Mouse (Mus musculus): ENCODE measurements around the gene Zfp68. TPM values are rescaled to one million over a fixed set of nuclear protein-coding genes. Genes with fewer than 3 reads are reported as not detected.
A peak's percentile ranks its signal among the peaks of the same experiment; 100 is the strongest.

The Zfp68 gene
- 69.5 and 79.3 TPM in 2 replicates for polyA plus RNA-seq (2015; fragmentation: Nextera tagmentation; extraction: Ambion mirVana)

GRCm38 (mm10) chr5:138619211-138620128 is at the start of gene Zfp68:
Gene Zfp68, minus strand, starts transcription at chr5:138619761.
- peak; percentile 97 for ATAC-seq (ENCODE audit: borderline replicate concordance, extremely low read depth, low FRiP score, low TSS enrichment)
- peaks cover 15% of the 10 kb centered on the region; the same call in 1 of the 2 replicates for H3K9me3 ChIP-seq
- peak within 1 kb of the TSS; percentile 76 for H3K4me3 ChIP-seq
- H3K27me3 ChIP-seq, result no peaks in the 10 kb centered on the region
- peaks cover 39% of the 10 kb centered on the region for H3K36me3 ChIP-seq
- peak within 1 kb of the TSS; percentile 46 for H3K4me2 ChIP-seq
- H3K9ac ChIP-seq, result peak within 1 kb of the TSS; percentile 88
- H3K27ac ChIP-seq, result peak within 1 kb of the TSS; percentile 97
- H3K4me1 ChIP-seq, result peaks cover 17% of the 10 kb centered on the region
- under 1% methylated on average over 43 of the region's 43 CpGs for WGBS

GRCm38 (mm10) chr5:138658922-138659321 is 39.4 kb upstream of the Zfp68 start:
- no peak for ATAC-seq (ENCODE audit: borderline replicate concordance, extremely low read depth, low FRiP score, low TSS enrichment)
- Histone ChIP-seq H3K9ac (no peak overlapping the region), H3K27ac (no peak overlapping the region), H3K4me3 (no peak overlapping the region), H3K36me3 (no peaks in the 10 kb centered on the region), H3K4me1 (no peaks in the 10 kb centered on the region), H3K4me2 (no peak overlapping the region), H3K27me3 (no peaks in the 10 kb centered on the region), H3K9me3 (no peaks in the 10 kb centered on the region)
- WGBS, result 11% methylated on average over 5 of the region's 5 CpGs

- 0 out of 2 replicates have a peak, but pooled peaks have one; percentile 55 for ATAC-seq (ENCODE audit: borderline replicate concordance, extremely low read depth, low FRiP score, low TSS enrichment)
- 28% methylated on average over 6 of the region's 6 CpGs for WGBS
These were observed 38.3 kb upstream of the Zfp68 start for GRCm38 (mm10) chr5:138657854-138658253.

GRCm38 (mm10) chr5:138657407-138657806 is 37.8 kb upstream of the Zfp68 start:
- H3K4me1 ChIP-seq, result no peaks in the 10 kb centered on the region
- WGBS, result 92% methylated on average over 3 of the region's 3 CpGs
- H3K4me2 ChIP-seq, result no peak overlapping the region
- no peaks in the 10 kb centered on the region for H3K36me3 ChIP-seq
- no peak for ATAC-seq (ENCODE audit: borderline replicate concordance, extremely low read depth, low FRiP score, low TSS enrichment)
- H3K9me3 ChIP-seq, result no peaks in the 10 kb centered on the region
- no peak overlapping the region for H3K9ac ChIP-seq
- H3K27me3 ChIP-seq, result no peaks in the 10 kb centered on the region
- no peak overlapping the region for H3K27ac ChIP-seq
- no peak overlapping the region for H3K4me3 ChIP-seq

More at GRCm38 (mm10) chr5:138657854-138658253, 38.3 kb upstream of the Zfp68 start:
- Histone ChIP-seq H3K27ac (no peak overlapping the region), H3K4me3 (no peak overlapping the region), H3K9me3 (no peaks in the 10 kb centered on the region), H3K36me3 (no peaks in the 10 kb centered on the region), H3K4me2 (no peak overlapping the region), H3K27me3 (no peaks in the 10 kb centered on the region), H3K4me1 (no peaks in the 10 kb centered on the region), H3K9ac (no peak overlapping the region)

- H3K4me1 ChIP-seq, result no peaks in the 10 kb centered on the region
- ATAC-seq (ENCODE audit: borderline replicate concordance, extremely low read depth, low FRiP score, low TSS enrichment), result no peak
- 15% methylated on average over 2 of the region's 2 CpGs for WGBS
- H3K9me3 ChIP-seq, result no peaks in the 10 kb centered on the region
- 0 out of 2 replicates have a peak, but pooled peaks cover under 1% of the 10 kb centered on the region for H3K36me3 ChIP-seq
- H3K9ac ChIP-seq, result no peak overlapping the region
- H3K27ac ChIP-seq, result no peak overlapping the region
- H3K4me2 ChIP-seq, result no peak overlapping the region
- no peaks in the 10 kb centered on the region for H3K27me3 ChIP-seq
- no peak overlapping the region for H3K4me3 ChIP-seq
These were observed 37.1 kb upstream of the Zfp68 start for GRCm38 (mm10) chr5:138656477-138657156.

- WGBS, result 89% methylated on average over 1 of the region's 1 CpGs
- Histone ChIP-seq H3K27ac (no peak overlapping the region), H3K4me3 (no peak overlapping the region), H3K27me3 (no peaks in the 10 kb centered on the region), H3K9ac (no peak overlapping the region), H3K9me3 (no peaks in the 10 kb centered on the region), H3K4me2 (no peak overlapping the region), H3K4me1 (no peaks in the 10 kb centered on the region), H3K36me3 (peaks cover 25% of the 10 kb centered on the region)
- ATAC-seq (ENCODE audit: borderline replicate concordance, extremely low read depth, low FRiP score, low TSS enrichment), result no peak
These were observed 33.4 kb upstream of the Zfp68 start for GRCm38 (mm10) chr5:138652911-138653310.

- ATAC-seq (ENCODE audit: borderline replicate concordance, extremely low read depth, low FRiP score, low TSS enrichment), result no peak
- Histone ChIP-seq H3K4me2 (no peak overlapping the region), H3K36me3 (peaks cover 52% of the 10 kb centered on the region), H3K4me3 (no peak overlapping the region), H3K9ac (no peak overlapping the region), H3K4me1 (no peaks in the 10 kb centered on the region), H3K27ac (no peak overlapping the region), H3K9me3 (no peaks in the 10 kb centered on the region), H3K27me3 (no peaks in the 10 kb centered on the region)
- WGBS, result 91% methylated on average over 3 of the region's 3 CpGs
These were observed 22.2 kb upstream of the Zfp68 start for GRCm38 (mm10) chr5:138641761-138642160.

GRCm38 (mm10) chr5:138641081-138641480 is 21.5 kb upstream of the Zfp68 start:
- Histone ChIP-seq H3K4me1 (no peaks in the 10 kb centered on the region), H3K4me2 (no peak overlapping the region), H3K27me3 (no peaks in the 10 kb centered on the region), H3K4me3 (no peak overlapping the region), H3K9ac (no peak overlapping the region), H3K27ac (no peak overlapping the region), H3K36me3 (peaks cover 49% of the 10 kb centered on the region), H3K9me3 (no peaks in the 10 kb centered on the region)
- no peak for ATAC-seq (ENCODE audit: borderline replicate concordance, extremely low read depth, low FRiP score, low TSS enrichment)
- 85% methylated on average over 3 of the region's 3 CpGs for WGBS

GRCm38 (mm10) chr5:138636486-138636885 is 16.9 kb upstream of the Zfp68 start:
- H3K27me3 ChIP-seq, result no peaks in the 10 kb centered on the region
- no peaks in the 10 kb centered on the region for H3K9me3 ChIP-seq
- H3K4me3 ChIP-seq, result no peak overlapping the region
- H3K36me3 ChIP-seq, result peaks cover 43% of the 10 kb centered on the region
- WGBS, result 85% methylated on average over 2 of the region's 2 CpGs
- no peak overlapping the region for H3K9ac ChIP-seq
- H3K27ac ChIP-seq, result no peak overlapping the region
- no peak for ATAC-seq (ENCODE audit: borderline replicate concordance, extremely low read depth, low FRiP score, low TSS enrichment)
- H3K4me2 ChIP-seq, result no peak overlapping the region
- no peaks in the 10 kb centered on the region for H3K4me1 ChIP-seq

GRCm38 (mm10) chr5:138623478-138623875 is 3.9 kb upstream of the Zfp68 start:
- Histone ChIP-seq H3K9ac (peak overlapping the region; percentile 81), H3K9me3 (no peaks in the 10 kb centered on the region), H3K4me3 (peak overlapping the region; percentile 69), H3K27ac (peak overlapping the region; percentile 78; the same call in 1 of the 2 replicates), H3K27me3 (no peaks in the 10 kb centered on the region), H3K4me1 (peaks cover 22% of the 10 kb centered on the region), H3K36me3 (no peaks in the 10 kb centered on the region), H3K4me2 (peak overlapping the region; percentile 66)
- 4% methylated on average over 3 of the region's 3 CpGs for WGBS
- no peak for ATAC-seq (ENCODE audit: borderline replicate concordance, extremely low read depth, low FRiP score, low TSS enrichment)

GRCm38 (mm10) chr5:138622645-138623477 is 3.3 kb upstream of the Zfp68 start, which contains the start of gene A430033K04Rik:
Gene A430033K04Rik, plus strand, starts transcription at chr5:138622859.
- ATAC-seq (ENCODE audit: borderline replicate concordance, extremely low read depth, low FRiP score, low TSS enrichment), result peak; percentile 91
- H3K9ac ChIP-seq, result peak within 1 kb of the TSS; percentile 81
- peak within 1 kb of the TSS; percentile 69 for H3K4me3 ChIP-seq
- peaks cover 6% of the 10 kb centered on the region for H3K36me3 ChIP-seq
- WGBS, result under 1% methylated on average over 30 of the region's 30 CpGs
- H3K27me3 ChIP-seq, result no peaks in the 10 kb centered on the region
- peaks cover 22% of the 10 kb centered on the region for H3K4me1 ChIP-seq
- peak within 1 kb of the TSS; percentile 66 for H3K4me2 ChIP-seq
- peak within 1 kb of the TSS; percentile 78 for H3K27ac ChIP-seq
- H3K9me3 ChIP-seq, result no peaks in the 10 kb centered on the region

Data from lung, embryonic 15.5 days (tissue).